Mouse (Mus musculus): ENCODE measurements around the gene Vps72.
"Not testable (repeated sequence)": the region's sequence is repeated elsewhere in the genome, so short reads cannot be mapped to it uniquely, and the experiment has no call there.

Vps72 gene

GRCm38 (mm10) chr3:95134133-95134532, 23.3 kb downstream of the Vps72 start:
- not testable (repeated sequence) for DNase-seq

GRCm38 (mm10) chr3:95135023-95135422, 24.2 kb downstream of the Vps72 start:
- peak; percentile 83 to 86 for DNase-seq

GRCm38 (mm10) chr3:95135433-95136052, 24.7 kb downstream of the Vps72 start:
- no peak for DNase-seq

- DNase-seq: no peak
These were observed 25.5 kb downstream of the Vps72 start for GRCm38 (mm10) chr3:95136336-95136735.

- DNase-seq: peak; percentile 88 to 90
These were observed 28.9 kb downstream of the Vps72 start for GRCm38 (mm10) chr3:95139586-95140288.

- no peak for DNase-seq
These were observed 29.4 kb downstream of the Vps72 start for GRCm38 (mm10) chr3:95140289-95140595.

GRCm38 (mm10) chr3:95140795-95141194, 30.0 kb downstream of the Vps72 start:
- DNase-seq: no peak

GRCm38 (mm10) chr3:95141474-95141873, 30.7 kb downstream of the Vps72 start:
- no peak for DNase-seq

GRCm38 (mm10) chr3:95141952-95142616, 31.3 kb downstream of the Vps72 start, which contains the start of gene Tnfaip8l2:
TSS of gene Tnfaip8l2 (minus strand) at chr3:95142360.
- DNase-seq: peak in 1 of 2 experiments; percentile 56

GRCm38 (mm10) chr3:95142617-95143011, 31.8 kb downstream of the Vps72 start:
- peak; percentile 90 to 95 for DNase-seq

GRCm38 (mm10) chr3:95147924-95148323, 37.1 kb downstream of the Vps72 start:
- DNase-seq: peak; percentile 47 to 63

GRCm38 (mm10) chr3:95153874-95154273, 43.1 kb downstream of the Vps72 start:
- peak in 1 of 2 experiments; percentile 79 for DNase-seq

- no peak for DNase-seq
These were observed 48.7 kb downstream of the Vps72 start for GRCm38 (mm10) chr3:95159511-95159986.

GRCm38 (mm10) chr3:95159987-95160963, 49.5 kb downstream of the Vps72 start, which contains the start of gene Sema6c:
TSS of gene Sema6c (plus strand) at chr3:95160457.
- peak; percentile 93 to 94 for DNase-seq

- peak in 1 of 2 experiments; percentile 24 for DNase-seq
These were observed 50.3 kb downstream of the Vps72 start for GRCm38 (mm10) chr3:95161041-95161551.

- DNase-seq: no peak
These were observed 51.0 kb downstream of the Vps72 start for GRCm38 (mm10) chr3:95161618-95162344.

GRCm38 (mm10) chr3:95162345-95162628, 51.5 kb downstream of the Vps72 start:
- DNase-seq: no peak

- DNase-seq: no peak
These were observed 52.8 kb downstream of the Vps72 start for GRCm38 (mm10) chr3:95163419-95164255.

- no peak for DNase-seq
These were observed 53.4 kb downstream of the Vps72 start for GRCm38 (mm10) chr3:95164256-95164550.

- no peak for DNase-seq
These were observed 54.0 kb downstream of the Vps72 start for GRCm38 (mm10) chr3:95164840-95165239.

- no peak for DNase-seq
These were observed 59.2 kb downstream of the Vps72 start for GRCm38 (mm10) chr3:95169996-95170395.
